Mouse (Mus musculus): Measurements from ENCODE around the gene Ptafr. TPM values are rescaled to one million over a fixed set of nuclear protein-coding genes. Genes with fewer than 3 reads are reported as not detected.

Ptafr gene
- total RNA-seq, 1 experiment from 2014 or later, result 1.4 TPM

GRCm38 (mm10) chr4:132618850-132619375, 55.0 kb downstream of the Ptafr start:
- DNase-seq, result no peak

- no peak for DNase-seq
These were observed 56.3 kb downstream of the Ptafr start for GRCm38 (mm10) chr4:132620134-132620533.

GRCm38 (mm10) chr4:132621287-132622068, 57.6 kb downstream of the Ptafr start:
- DNase-seq, result no peak

- peak; percentile 56 for DNase-seq
These were observed 60.3 kb downstream of the Ptafr start for GRCm38 (mm10) chr4:132624034-132624657.

- peak; percentile 65 for DNase-seq
These were observed 65.0 kb downstream of the Ptafr start for GRCm38 (mm10) chr4:132628830-132629229.

Other genes with a start within 250 kb of the Ptafr start
- gene Trnau1ap, start 234.5 kb upstream of the Ptafr start, total RNA-seq (2021), result 33.2 and 35.3 TPM in 2 replicates
- gene Rcc1, start 210.5 kb upstream of the Ptafr start, total RNA-seq (2021), result 20.6 and 24.9 TPM in 2 replicates
- 40.3 and 46.2 TPM in 2 replicates for gene Phactr4, start 141.6 kb upstream of the Ptafr start, total RNA-seq (2021)
- 7.8 and 10.7 TPM in 2 replicates for gene Med18, start 100.1 kb upstream of the Ptafr start, total RNA-seq (2021)
- gene Sesn2, start 53.6 kb upstream of the Ptafr start, total RNA-seq (2021), result 17.8 and 19.8 TPM in 2 replicates
- gene Atpif1, start 30.4 kb upstream of the Ptafr start, total RNA-seq (2021), result 357 TPM in 2 replicates
- 111 and 114 TPM in 2 replicates for gene Dnajc8, start 28.5 kb upstream of the Ptafr start, total RNA-seq (2021)
- 26.7 and 27.2 TPM in 2 replicates for gene Eya3, start 74.9 kb downstream of the Ptafr start, total RNA-seq (2021)
- gene Xkr8, start 168.5 kb downstream of the Ptafr start, total RNA-seq (2021), result 4.0 and 4.7 TPM in 2 replicates
- gene Smpdl3b, start 193.2 kb downstream of the Ptafr start, total RNA-seq (2021), result 2.1 and 3.3 TPM in 2 replicates
- 15.9 and 16.6 TPM in 2 replicates for gene Rpa2, start 204.3 kb downstream of the Ptafr start, total RNA-seq (2021)
- gene Themis2, start 232.3 kb downstream of the Ptafr start, total RNA-seq (2021), result 2.0 and 4.9 TPM in 2 replicates